Mouse (Mus musculus): ENCODE measurements around the gene Cfap77. TPM values are rescaled to one million over a fixed set of nuclear protein-coding genes. Genes with fewer than 3 reads are reported as not detected.
A peak's percentile ranks its signal among the peaks of the same experiment; 100 is the strongest.

The Cfap77 gene
- polyA plus RNA-seq, 1 experiment: 0.06 TPM

GRCm38 (mm10) chr2:28905561-28905960, 149.3 kb downstream of the Cfap77 start:
- Histone ChIP-seq H3K36me3 (ENCODE audit: control insufficient read depth, insufficient read depth) (peaks cover 10% of the 10 kb centered on the region), H3K4me3 (no peak overlapping the region), H3K4me2 (ENCODE audit: low read depth) (no peak overlapping the region), H3K79me2 (ENCODE audit: control insufficient read depth, insufficient read depth) (no peaks in the 10 kb centered on the region), H3K27me3 (ENCODE audit: control insufficient read depth, insufficient read depth, insufficient read length) (no peaks in the 10 kb centered on the region), H3ac (ENCODE audit: control insufficient read depth, insufficient read length) (no peak overlapping the region)
- TF ChIP-seq MYOD1 (IDR thresholded peaks at IDR 0.05; ENCODE audit: control insufficient read depth in 1 of 3, insufficient read length in 2 of 3, low read depth in 2 of 3) (peak in 2 of 3 experiments; percentile 17 to 36), CEBPB (IDR thresholded peaks at IDR 0.05; ENCODE audit: insufficient read depth, poor library complexity, severe bottlenecking) (no peak)

- Histone ChIP-seq H3ac (ENCODE audit: control insufficient read depth, insufficient read length) (no peak overlapping the region), H3K27me3 (ENCODE audit: control insufficient read depth, insufficient read depth, insufficient read length) (no peaks in the 10 kb centered on the region), H3K4me3 (no peak overlapping the region), H3K36me3 (ENCODE audit: control insufficient read depth, insufficient read depth) (peaks cover 13% of the 10 kb centered on the region), H3K4me2 (ENCODE audit: low read depth) (no peak overlapping the region), H3K79me2 (ENCODE audit: control insufficient read depth, insufficient read depth) (no peaks in the 10 kb centered on the region)
- no peak for TF ChIP-seq E2F4 (IDR thresholded peaks at IDR 0.05; ENCODE audit: insufficient read depth)
- no peak for TF ChIP-seq MAX (IDR thresholded peaks at IDR 0.05; ENCODE audit: low read depth)
- no peak for TF ChIP-seq MYOG (IDR thresholded peaks at IDR 0.05; ENCODE audit: control insufficient read depth in 1 of 3, insufficient read depth in 1 of 3, insufficient read length in 2 of 3, low read depth in 2 of 3)
- TF ChIP-seq TCF12 (IDR thresholded peaks at IDR 0.05; ENCODE audit: insufficient read depth, poor library complexity, severe bottlenecking): no peak
- TF ChIP-seq USF1 (IDR thresholded peaks at IDR 0.05; ENCODE audit: low read depth): no peak
- no peak for TF ChIP-seq TCF3 (IDR thresholded peaks at IDR 0.05; ENCODE audit: insufficient read length, low read depth)
- no peak for TF ChIP-seq REST (IDR thresholded peaks at IDR 0.05; ENCODE audit: insufficient read depth, insufficient read length)
These were observed 150.1 kb downstream of the Cfap77 start for GRCm38 (mm10) chr2:28904786-28905185.

- Histone ChIP-seq H3K4me2 (ENCODE audit: low read depth) (no peak overlapping the region), H3K36me3 (ENCODE audit: control insufficient read depth, insufficient read depth) (peaks cover 13% of the 10 kb centered on the region), H3K27me3 (ENCODE audit: control insufficient read depth, insufficient read depth, insufficient read length) (no peaks in the 10 kb centered on the region), H3K79me2 (ENCODE audit: control insufficient read depth, insufficient read depth) (no peaks in the 10 kb centered on the region), H3K4me3 (no peak overlapping the region), H3ac (ENCODE audit: control insufficient read depth, insufficient read length) (no peak overlapping the region)
- TF ChIP-seq SRF (IDR thresholded peaks at IDR 0.05; ENCODE audit: control insufficient read depth, insufficient read length, low read depth): no peak
- TF ChIP-seq POLR2A (IDR thresholded peaks at IDR 0.05; ENCODE audit: insufficient read length, low read depth): no peak
- no peak for TF ChIP-seq MYOG (IDR thresholded peaks at IDR 0.05; ENCODE audit: control insufficient read depth in 1 of 3, insufficient read depth in 1 of 3, insufficient read length in 2 of 3, low read depth in 2 of 3)
- no peak for TF ChIP-seq POLR2AphosphoS2 (IDR thresholded peaks at IDR 0.05; ENCODE audit: insufficient read length, low read depth)
- no peak for TF ChIP-seq USF1 (IDR thresholded peaks at IDR 0.05; ENCODE audit: low read depth)
- TF ChIP-seq TCF12 (IDR thresholded peaks at IDR 0.05; ENCODE audit: insufficient read depth, poor library complexity, severe bottlenecking): no peak
These were observed 151.0 kb downstream of the Cfap77 start for GRCm38 (mm10) chr2:28903871-28904270.

- H3K79me2 ChIP-seq (ENCODE audit: control insufficient read depth, insufficient read depth): no peaks in the 10 kb centered on the region
- no peak overlapping the region for H3K4me2 ChIP-seq (ENCODE audit: low read depth)
- no peak overlapping the region for H3ac ChIP-seq (ENCODE audit: control insufficient read depth, insufficient read length)
- TF ChIP-seq USF1 (IDR thresholded peaks at IDR 0.05; ENCODE audit: low read depth) (no peak), TCF12 (IDR thresholded peaks at IDR 0.05; ENCODE audit: insufficient read depth, poor library complexity, severe bottlenecking) (no peak), SRF (IDR thresholded peaks at IDR 0.05; ENCODE audit: control insufficient read depth, insufficient read length, low read depth) (no peak), TCF3 (IDR thresholded peaks at IDR 0.05; ENCODE audit: insufficient read length, low read depth) (no peak), MYOG (IDR thresholded peaks at IDR 0.05; ENCODE audit: control insufficient read depth in 1 of 3, insufficient read depth in 1 of 3, insufficient read length in 2 of 3, low read depth in 2 of 3) (no peak), CEBPB (IDR thresholded peaks at IDR 0.05; ENCODE audit: insufficient read depth, poor library complexity, severe bottlenecking) (no peak), MAX (IDR thresholded peaks at IDR 0.05; ENCODE audit: low read depth) (no peak), E2F4 (IDR thresholded peaks at IDR 0.05; ENCODE audit: insufficient read depth) (no peak), POLR2A (IDR thresholded peaks at IDR 0.05; ENCODE audit: insufficient read length, low read depth) (no peak)
- peaks cover 18% of the 10 kb centered on the region for H3K36me3 ChIP-seq (ENCODE audit: control insufficient read depth, insufficient read depth)
- H3K27me3 ChIP-seq (ENCODE audit: control insufficient read depth, insufficient read depth, insufficient read length): no peaks in the 10 kb centered on the region
- H3K4me3 ChIP-seq: no peak overlapping the region
These were observed 152.6 kb downstream of the Cfap77 start for GRCm38 (mm10) chr2:28902291-28902690.

DNA sequence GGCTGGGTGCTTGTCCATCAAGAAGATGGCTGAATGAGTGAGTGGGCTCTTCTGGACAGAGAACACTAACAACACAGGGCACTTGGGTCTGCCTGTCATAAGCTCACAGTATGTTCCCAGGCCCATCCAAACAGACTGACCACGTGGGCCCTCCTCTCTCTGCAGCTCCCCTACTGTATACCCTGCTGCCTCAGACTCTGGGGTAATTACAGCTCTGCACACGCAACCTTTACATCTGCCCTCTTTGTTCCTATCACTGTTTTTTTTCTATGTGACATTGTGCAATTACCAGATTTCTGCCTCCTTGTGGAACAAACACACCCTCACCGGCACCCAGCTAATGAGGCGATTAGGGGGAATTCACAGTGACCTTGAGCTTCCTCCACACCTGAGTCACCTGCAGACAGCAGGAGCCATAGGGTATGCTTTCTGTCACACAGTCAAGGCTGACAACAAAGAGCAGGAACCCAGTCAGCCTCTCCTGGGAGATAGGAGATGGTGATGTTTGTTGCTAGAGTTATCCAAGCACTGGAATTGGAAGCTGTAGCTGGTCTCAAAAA, 157.4 kb downstream of the Cfap77 start:
- TF ChIP-seq REST (IDR thresholded peaks at IDR 0.05; ENCODE audit: insufficient read depth, insufficient read length) (no peak), USF1 (IDR thresholded peaks at IDR 0.05; ENCODE audit: low read depth) (no peak), POLR2AphosphoS2 (IDR thresholded peaks at IDR 0.05; ENCODE audit: insufficient read length, low read depth) (no peak), CEBPB (IDR thresholded peaks at IDR 0.05; ENCODE audit: insufficient read depth, poor library complexity, severe bottlenecking) (no peak), MAX (IDR thresholded peaks at IDR 0.05; ENCODE audit: low read depth) (no peak), SRF (IDR thresholded peaks at IDR 0.05; ENCODE audit: control insufficient read depth, insufficient read length, low read depth) (no peak), POLR2A (IDR thresholded peaks at IDR 0.05; ENCODE audit: insufficient read length, low read depth) (no peak), TCF12 (IDR thresholded peaks at IDR 0.05; ENCODE audit: insufficient read depth, poor library complexity, severe bottlenecking) (no peak), MYOD1 (IDR thresholded peaks at IDR 0.05; ENCODE audit: control insufficient read depth in 1 of 3, insufficient read length in 2 of 3, low read depth in 2 of 3) (no peak), E2F4 (IDR thresholded peaks at IDR 0.05; ENCODE audit: insufficient read depth) (no peak)

More for the DNA sequence above, 157.4 kb downstream of the Cfap77 start:
- Histone ChIP-seq H3K36me3 (ENCODE audit: control insufficient read depth, insufficient read depth) (peaks cover 23% of the 10 kb centered on the region), H3K4me2 (ENCODE audit: low read depth) (no peak overlapping the region), H3K4me3 (no peak overlapping the region), H3K79me2 (ENCODE audit: control insufficient read depth, insufficient read depth) (no peaks in the 10 kb centered on the region), H3K27me3 (ENCODE audit: control insufficient read depth, insufficient read depth, insufficient read length) (no peaks in the 10 kb centered on the region), H3ac (ENCODE audit: control insufficient read depth, insufficient read length) (no peak overlapping the region)
